Mouse (Mus musculus): ENCODE results near the gene Stk39. TPM values are rescaled to one million over a fixed set of nuclear protein-coding genes. Genes with fewer than 3 reads are reported as not detected.

Gene Stk39
- polyA plus RNA-seq, 1 experiment from 2014 or later: 16.9 TPM

Other genes starting within 250 kb of the Stk39 start
- not detected in 2 replicates for gene 4933409G03Rik, start 110.1 kb upstream of the Stk39 start, polyA plus RNA-seq (2015; fragmentation: Nextera tagmentation; extraction: Ambion mirVana)
- not detected in 2 replicates for gene 4932414N04Rik, start 184.2 kb upstream of the Stk39 start, polyA plus RNA-seq (2015; fragmentation: Nextera tagmentation; extraction: Ambion mirVana)

All from embryonic facial prominence, embryonic 13.5 days (tissue).